In genomic region chr10:69546643-69547042, GRCm38 (mm10) we compare ENCODE assay signal across 18 mouse cellular contexts.
"Had no signal": no experiment of that assay in that cellular context is flagged by ENCODE, and none has a peak within 500 bp of the region (broad histone marks: within the 10 kb centered on the region; RNA-seq: fewer than 3 reads in every experiment).

No protein-coding gene starts in this region.

- ATAC-seq: liver, embryonic 12.5 days; midbrain, embryonic 16.5 days had no signal

- H3K4me2 ChIP-seq: limb, embryonic 15.5 days; liver, embryonic 12.5 days; lung, embryonic 14.5 days; neural tube, embryonic 13.5 days; stomach, embryonic 15.5 days had no signal

- H3K9ac ChIP-seq: limb, embryonic 15.5 days; liver, embryonic 12.5 days; lung, embryonic 14.5 days; neural tube, embryonic 13.5 days; stomach, embryonic 15.5 days had no signal

- H3K36me3 ChIP-seq: limb, embryonic 15.5 days; liver, embryonic 12.5 days; midbrain, embryonic 10.5 days; neural tube, embryonic 13.5 days; stomach, embryonic 15.5 days had no signal

- H3K27me3 ChIP-seq: limb, embryonic 15.5 days; liver, embryonic 12.5 days; neural tube, embryonic 13.5 days; stomach, embryonic 15.5 days had no signal

- H3K9me3 ChIP-seq: limb, embryonic 15.5 days; liver, embryonic 12.5 days; midbrain, embryonic 10.5 days; neural tube, embryonic 13.5 days; stomach, embryonic 15.5 days had no signal

- H3K4me1 ChIP-seq: limb, embryonic 15.5 days; stomach, embryonic 15.5 days had no signal

- DNase-seq: kidney, adult 11 months; kidney, postnatal 25 days; layer of hippocampus, adult 9-11 months; layer of hippocampus, postnatal 36 days; left cerebral cortex, postnatal 4 days; lung, embryonic 14.5 days; lung, postnatal 10 days; lung, postnatal 4 days; retina, postnatal 1 day; right cerebral cortex, postnatal 4 days; thymus, adult 2 months; thymus, postnatal 25 days had no signal

- H3K27ac ChIP-seq: limb, embryonic 15.5 days; liver, embryonic 12.5 days; midbrain, embryonic 10.5 days; neural tube, embryonic 13.5 days; stomach, embryonic 15.5 days had no signal

- H3K4me3 ChIP-seq: limb, embryonic 15.5 days; liver, embryonic 12.5 days; midbrain, embryonic 10.5 days; neural tube, embryonic 13.5 days; stomach, embryonic 15.5 days had no signal
